Mouse (Mus musculus) lung, postnatal 10 days (tissue): ENCODE measurements around the gene Acox1.

Experiments
- DNase-seq: peaks from one replicate; pipeline ENCODE4 v3.0.0; 2021

Acox1 gene

DNA sequence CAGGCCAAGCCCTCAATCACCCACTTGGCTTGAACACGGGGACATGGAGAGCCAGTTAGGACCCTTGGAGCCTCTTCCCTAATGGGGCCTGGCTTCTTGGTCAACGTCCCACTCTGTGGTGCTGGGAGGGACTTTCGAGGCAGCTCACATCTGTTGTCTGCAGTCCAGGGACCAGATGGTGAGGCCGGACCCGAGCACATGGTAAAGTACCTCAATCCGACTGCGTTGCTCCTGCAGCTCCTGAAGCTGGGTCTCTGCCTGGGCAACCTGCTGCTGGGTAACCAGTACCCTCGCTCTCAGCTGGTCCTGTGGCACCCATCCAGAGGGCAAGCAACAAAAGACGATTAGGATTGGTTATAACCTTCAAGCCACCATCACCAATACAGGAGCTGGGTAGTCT, 70.9 kb downstream of the Acox1 start:
- peak; percentile 21 for DNase-seq

DNA sequence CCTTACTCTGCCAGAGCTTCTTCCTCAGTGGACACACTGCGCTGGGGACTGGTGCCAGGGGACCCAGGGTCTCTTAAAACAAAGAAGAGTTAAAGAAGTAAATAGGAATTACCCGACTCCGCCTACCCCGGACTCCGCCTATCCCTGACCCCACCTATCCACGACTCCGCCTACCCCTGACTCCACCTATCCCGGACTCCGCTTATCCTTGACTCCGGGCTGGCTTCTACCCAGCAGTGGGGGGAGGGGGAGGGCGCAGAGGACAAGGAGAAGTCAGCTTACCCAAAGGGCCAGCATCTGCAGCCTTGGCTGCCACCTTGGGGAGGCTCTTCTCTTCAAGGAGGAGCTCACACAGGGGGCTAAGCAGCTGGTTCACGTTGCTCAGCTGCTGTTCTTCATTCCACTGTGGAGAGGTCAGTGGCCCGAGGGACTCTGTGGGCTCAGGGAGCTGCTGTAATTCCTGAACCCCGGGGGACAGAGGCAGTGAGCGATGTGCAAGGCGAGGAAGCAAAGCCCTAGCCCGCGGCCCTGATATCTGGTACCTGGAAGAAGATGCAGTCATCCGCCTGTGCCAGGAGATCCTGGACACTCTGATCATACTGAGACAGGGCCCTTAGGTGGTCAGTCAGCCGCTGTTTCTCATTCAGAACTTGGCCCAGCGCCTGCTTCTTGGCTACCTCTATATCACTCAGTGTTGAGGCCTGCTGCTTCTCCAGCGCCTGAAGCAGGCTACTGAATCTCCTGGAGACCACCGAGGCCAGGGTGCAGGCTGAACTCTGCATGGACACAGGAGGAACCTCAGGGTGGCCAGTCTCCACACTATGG, 71.5 kb downstream of the Acox1 start, which contains the start of gene Trim47:
TSS of gene Trim47 (minus strand) at position 55 of the 825 bp plus-strand sequence.
- peak; percentile 95 for DNase-seq

DNA sequence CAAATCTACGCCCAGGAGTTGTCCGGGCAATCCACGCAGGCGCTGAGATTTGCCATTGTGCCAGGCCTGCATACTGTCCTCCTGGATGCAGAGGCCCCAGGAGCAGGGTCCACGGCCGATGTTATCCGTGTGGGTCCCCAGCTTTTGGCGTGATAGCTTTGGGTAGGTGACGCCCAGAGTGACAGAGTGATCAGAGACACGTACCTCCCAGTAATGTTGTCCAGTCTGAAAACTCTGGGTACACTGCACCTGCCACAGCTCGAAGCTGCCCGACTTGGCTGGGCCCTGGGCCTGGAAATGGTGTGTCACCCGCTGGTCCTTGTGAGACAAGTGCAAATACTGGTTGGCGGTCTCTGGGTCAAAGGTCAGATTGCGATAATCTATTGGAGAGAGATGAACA, 72.6 kb downstream of the Acox1 start:
- DNase-seq: no peak
